Mouse (Mus musculus) natural killer cell, adult 2 months (primary cell): ENCODE results near the gene Celsr1.
A peak's percentile ranks its signal among the peaks of the same experiment; 100 is the strongest.

Experiments
- DNase-seq, 2 experiments: peaks; one replicate each; pipeline ENCODE4 v3.0.0; 2022; ENCODE audit warnings: low spot score in 2 of 2

Celsr1 gene

DNA sequence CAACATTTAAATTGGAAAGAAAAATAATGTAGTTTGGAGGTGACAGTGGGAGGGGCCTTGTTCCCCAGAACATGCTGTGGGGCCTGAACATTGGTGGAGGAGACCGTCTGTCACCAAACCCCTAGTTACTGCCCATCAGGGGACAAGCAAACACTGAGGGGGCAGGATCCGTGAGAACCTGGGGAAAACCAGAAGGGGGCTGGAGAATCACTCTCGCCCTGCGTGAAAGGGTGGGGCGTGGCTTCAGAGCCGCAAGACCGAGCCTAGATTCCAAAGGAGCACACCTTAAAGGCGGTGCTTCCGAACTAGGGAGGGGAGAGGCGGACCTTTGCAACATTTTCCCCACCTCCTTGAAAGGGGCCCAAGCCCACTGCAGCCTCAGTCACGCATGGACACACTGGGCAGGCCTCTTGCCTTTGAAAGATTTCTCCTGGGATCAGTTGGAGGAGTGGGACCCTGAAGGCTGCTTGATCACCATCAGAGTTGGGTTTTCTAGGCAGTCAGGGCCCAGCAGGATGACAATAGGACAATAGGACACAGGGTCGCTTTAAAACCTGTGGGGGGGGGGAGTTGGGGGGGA is 1.3 kb upstream of the Celsr1 start:
- DNase-seq = no peak

DNA sequence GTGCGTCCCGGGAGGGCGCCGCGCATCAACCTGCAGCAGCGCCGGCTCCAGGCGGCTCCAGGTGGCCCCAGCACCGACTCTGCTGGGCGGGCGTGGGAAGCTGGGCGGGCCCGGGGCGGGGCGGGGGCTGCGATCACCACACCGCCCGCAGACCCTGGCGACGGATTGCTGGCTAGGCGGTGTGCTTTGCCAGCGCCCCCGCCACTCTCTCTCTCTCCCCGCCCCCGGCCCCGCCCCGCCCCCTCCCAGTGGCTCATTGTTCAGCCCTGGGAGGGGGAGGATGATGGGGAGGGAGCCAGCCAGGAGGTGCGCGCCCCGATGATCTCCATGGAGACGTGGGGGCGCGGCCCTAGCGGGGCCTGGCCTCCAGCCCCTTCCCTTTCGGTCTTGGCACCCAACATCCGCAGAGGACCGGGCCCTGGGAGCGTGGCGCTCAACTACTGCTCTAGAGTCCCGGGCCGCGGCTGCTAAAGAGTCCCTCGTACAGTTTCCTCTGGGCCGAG is 495 bp upstream of the Celsr1 start:
- no peak for DNase-seq

DNA sequence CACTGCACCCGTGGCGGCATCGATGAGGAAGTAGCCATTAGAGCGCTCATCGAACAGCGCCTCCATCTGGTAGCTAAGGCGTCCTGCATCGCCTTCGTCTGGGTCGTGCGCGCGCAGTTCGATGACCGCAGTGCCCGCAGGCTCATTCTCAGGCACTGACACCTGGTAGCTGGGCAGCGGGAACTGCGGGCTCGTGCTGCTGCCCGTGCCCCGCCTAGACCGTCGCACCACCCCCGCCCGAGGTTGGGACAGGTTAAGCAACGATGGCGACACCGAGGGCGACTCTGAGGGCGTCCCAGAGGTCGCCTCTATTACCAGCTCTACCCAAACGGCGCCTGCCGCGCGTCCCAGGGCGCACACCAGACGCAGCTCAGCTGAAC is 776 bp downstream of the Celsr1 start:
- DNase-seq = no peak

DNA sequence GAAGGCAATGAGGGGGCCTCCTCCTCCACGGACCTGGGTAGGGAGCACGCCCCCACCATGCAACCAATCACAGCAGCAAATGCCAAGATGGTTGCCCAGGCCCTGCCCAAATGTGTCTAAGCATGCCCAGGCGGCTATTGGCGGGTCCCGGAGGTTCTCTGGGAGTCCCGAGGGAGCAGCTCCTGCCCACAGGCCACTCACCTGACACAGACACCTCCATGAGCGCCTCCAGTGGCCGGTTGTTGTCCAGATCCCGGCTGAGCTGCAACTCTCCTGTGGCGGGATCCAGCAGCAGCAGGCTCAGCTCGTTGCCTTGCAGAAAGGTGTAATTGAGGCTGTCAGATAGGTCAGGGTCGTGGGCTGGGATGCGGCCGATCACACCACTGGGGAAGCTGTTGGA is 3.6 kb downstream of the Celsr1 start:
- DNase-seq = no peak

DNA sequence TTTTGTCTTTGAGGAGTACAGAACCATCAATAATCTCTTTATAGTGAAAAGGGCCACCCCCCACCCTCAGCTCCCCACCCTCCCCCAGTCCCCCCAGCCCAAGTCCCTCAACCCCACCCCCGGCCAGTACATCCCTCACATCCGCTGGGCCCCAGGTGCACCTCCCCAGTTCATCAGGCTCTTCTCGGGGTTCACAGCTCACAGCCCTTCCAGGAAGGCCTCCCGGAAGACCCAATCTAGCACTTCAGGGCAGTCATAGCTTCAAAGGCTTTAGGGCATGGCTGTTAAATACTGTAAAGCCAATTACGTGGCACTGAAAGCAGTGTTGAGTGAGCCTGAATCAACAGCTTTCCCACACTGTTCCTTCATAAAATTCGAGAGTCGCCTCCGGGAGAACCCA is 5.7 kb downstream of the Celsr1 start:
- no peak for DNase-seq

DNA sequence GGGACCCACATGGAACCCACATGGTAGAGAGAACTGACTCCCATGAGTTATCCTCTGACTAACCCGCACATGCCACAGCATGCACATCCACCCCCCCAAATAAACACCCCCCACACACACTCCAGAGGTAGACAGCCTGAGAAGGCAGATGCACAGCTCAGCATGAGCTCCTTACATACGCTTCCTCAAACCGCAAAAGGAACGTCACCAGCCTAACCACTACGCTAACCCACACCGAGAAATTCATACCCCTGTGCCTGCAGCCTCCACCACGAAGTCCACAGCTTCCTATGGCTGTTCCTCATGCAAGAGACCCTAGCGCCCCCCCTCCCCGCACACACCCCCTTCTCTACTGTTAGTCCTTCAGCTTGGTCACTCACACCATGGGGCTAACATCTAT is 11.6 kb downstream of the Celsr1 start:
- no peak for DNase-seq

DNA sequence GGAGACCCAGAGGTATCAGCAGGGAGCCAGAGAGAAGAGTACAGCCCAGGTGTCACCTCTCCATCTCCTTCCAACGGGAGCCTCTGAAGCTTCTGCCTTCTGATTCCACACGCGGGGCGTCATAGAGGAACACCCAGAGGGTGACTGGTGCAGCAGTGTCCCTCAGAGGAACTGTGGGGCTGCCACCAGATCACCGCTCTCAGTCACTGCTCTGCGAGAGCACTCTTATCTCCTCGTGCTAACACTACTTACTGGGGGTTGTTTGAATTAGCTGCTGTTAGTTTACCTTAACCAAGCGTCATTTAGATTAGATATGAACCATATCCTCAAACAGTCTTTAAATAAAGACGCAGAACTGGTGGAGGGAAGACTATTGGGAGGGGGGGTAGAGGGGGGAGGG is 12.3 kb downstream of the Celsr1 start:
- DNase-seq = no peak

DNA sequence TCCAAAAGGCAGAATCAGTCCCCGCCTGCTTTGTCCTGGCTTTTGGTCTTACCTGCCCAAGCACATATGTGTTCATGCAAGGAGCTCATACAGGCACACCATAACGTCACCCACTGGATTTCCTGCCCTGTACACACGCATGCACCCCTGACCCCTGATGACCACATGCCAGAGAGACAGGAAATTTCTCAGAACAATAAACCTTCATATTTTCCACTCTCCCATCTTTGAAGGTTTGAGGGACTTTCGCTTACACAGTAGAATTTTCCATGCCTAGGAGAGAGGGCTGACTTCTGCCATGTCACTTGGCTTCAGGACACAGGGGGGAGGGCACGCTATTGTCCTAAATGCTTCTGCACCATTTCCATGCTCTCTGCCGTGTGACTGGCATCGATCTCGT is 13.6 kb downstream of the Celsr1 start:
- no peak for DNase-seq

DNA sequence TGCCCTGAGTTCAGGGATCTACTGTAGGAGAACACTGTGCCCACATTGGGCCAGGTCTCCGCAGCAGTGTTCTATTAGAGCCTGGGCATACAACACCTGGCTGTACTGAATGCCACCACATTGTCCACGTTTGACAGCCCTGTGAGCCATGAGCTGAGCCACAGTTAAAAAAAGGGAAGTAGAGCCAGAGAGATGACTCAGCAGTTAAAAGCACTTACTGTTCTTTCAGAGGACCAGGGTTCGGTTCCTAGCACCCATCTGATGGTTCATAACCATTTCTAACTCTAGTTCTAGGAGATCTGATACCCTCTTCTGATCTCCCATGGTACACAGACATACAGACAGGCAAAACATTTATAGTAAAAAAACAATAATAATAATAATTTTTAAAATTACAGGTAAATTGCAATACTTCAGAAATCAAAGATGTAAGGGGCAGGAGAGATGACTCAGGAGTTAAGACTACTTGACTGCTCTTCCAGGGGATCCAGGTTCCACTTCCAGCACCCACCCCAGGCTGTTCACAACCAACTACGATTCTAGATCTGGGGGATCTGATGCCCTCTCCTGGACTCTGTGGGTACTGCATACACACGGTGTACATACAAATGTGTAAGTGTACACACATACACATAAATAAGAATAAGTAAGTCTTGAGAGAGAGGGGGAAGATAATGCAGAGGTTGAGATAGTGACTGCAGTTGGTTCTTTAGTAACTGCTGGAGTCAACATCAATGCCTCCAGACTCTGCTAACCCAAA is 14.6 kb downstream of the Celsr1 start:
- DNase-seq = no peak

DNA sequence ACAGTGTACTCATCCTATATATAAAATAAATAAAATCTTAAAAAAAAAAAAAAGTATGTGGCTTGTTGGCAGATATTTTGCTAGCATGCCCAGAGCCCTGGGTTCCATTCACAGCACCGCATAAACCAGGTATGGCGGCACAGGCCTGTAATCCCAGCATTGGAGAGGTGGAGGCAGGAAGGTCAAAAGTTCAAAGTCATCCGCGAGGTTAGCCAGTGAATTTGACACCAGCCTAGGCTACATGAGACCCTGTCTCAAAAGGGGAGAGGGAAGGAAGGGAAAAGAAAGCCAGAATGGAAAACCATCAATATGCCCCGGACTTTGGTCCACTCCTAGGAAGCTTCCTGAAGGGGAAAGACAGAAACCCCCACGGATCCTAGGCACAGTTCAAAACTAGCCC is 16.2 kb downstream of the Celsr1 start:
- DNase-seq = no peak

DNA sequence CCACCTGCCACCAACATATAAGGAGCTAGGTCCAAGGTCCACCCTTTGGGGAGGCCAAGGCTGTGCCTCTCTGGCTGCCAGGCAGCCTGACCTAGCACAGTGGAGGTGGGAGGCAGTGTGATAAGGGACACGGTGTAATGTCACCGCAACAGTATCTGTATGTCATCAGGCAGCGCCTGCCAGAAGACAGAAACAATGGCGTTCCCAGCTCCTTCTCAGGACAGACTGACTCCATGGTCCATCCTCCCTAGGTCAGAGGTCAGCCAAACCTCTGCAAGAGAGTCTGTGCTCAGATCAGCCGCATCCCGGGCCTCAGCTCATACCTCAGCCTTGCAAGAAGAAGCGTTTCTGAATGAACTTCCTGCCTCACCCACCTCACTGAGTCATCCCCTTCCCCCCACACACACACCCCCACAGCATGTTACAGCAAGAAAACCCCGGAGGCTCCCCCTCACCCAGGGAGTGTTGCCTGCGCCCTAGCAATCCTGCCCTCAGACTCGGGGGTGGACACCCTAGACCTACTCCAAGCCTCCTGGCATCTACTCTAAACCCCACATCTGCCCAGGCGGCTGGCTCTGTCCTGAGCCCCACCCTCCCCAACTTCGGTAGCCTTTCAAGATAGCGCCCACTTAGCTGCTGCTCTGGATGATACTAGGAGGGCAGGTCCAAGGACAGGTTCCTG is 17.6 kb downstream of the Celsr1 start:
- no peak for DNase-seq

DNA sequence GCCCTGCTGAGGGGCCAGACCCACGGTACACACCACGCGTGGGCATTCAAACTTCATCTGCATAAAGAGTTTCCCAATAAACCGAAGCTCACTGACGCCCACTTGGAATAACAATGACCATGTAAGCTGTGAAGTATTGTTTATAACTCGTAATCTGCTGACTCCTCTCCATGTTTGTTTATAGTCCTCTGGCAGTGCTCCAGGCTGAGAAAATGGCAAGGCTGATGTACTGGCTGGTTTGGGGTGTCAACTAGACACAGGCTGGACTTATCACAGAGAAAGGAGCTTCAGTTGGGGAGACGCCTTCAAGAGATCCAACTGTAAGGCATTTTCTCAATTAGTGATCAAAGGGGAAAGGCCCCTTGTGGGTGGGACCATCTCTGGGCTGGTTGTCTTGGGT is 18.6 kb downstream of the Celsr1 start:
- DNase-seq = no peak

DNA sequence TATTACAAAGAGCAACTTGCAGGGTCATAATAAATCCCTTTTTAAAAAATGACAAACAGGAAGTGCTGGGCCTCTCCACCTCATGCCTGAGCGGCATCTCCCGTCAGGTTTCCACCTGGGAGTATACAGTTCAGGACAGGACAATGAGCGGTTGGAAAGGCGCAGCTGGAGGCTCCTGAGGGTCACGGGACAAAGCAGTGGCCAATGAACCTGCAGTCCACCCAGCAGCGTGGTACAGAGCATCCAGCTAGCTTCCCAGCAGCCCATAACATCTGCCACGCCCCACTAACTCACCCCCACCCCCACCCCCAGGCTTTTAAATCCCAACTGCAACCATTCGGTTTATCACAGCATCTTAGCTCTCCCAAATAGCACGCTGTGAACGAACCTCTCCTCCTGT is 19.9 kb downstream of the Celsr1 start:
- DNase-seq = no peak

DNA sequence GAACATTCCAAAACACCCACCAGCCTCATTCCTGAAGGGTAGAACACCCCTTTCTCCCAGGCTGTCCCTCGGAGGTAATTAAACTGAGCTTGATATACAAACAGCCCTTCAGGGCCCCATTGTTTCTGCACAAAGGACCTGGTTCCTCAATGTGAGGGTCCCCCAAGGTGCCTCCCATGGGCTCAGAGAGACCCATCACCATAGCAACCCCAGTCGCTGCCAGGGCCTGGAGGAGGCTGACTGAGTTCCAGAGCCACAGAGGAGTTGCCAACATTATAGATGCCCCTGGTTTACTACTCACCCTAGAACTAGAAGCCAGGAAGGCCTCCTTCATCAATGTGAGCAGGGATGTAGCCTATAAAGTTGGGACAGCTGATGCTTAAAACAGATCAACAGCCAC is 20.4 kb downstream of the Celsr1 start:
- DNase-seq = no peak

DNA sequence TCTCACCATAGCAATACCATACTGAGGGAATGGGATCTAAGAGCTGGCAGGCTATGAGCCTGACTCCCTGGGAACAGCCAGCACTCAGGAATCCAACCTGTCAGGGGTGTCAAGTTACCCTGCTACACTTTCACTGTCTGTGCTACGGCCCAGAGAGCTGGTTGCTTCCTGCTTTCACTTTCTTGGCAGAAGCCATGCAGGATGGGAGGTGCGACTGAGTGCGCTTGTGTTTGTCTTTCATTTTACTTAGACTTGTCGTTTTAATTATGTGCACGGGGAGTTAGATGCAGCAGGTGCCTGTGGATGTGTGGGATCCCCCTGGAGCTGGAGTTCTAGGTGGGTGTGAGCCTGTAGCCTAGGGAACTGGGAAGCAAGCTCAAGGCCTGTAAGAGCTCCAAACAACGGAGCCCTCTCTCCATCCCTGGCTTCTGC is 25.9 kb downstream of the Celsr1 start:
- peak in 1 of 2 experiments; percentile 42 for DNase-seq

DNA sequence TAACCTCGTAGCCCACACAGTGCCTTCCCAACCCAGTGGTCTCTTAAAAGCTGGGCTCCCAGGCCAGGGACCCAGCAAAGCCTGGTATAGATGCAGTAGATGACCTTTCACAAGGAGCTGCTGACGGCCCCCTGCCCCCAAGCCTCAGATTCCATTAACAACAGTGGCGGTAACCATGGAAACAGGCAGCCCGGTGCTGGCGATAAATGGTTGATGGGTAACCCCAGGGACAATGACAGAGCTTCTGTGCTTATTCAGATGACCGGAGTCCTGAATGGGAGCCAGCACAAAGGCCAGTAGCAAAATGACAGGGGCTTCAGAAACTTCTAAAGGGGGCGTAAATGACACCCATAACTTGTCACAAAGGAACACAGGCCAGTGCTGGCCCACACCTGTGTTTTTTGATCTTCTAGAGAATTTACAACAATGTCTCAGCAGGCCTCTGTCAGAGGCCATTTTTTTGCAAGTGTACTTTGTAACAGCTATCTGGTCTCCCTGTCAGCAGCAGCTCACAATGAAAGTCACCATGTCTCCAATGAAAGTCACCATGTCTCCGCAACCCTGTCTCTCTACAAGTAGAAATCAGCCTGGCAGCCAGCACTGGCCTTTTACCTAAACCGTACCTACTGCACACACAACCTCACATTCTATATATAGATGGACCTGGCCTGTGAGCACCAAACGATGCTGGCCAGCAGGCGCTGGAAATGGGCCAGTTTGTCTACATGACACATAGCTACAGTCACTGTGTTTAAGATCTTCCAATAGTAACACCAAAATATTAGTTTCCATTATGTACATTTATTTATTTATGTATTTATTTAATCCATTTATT is 27.7 kb downstream of the Celsr1 start:
- DNase-seq = no peak

DNA sequence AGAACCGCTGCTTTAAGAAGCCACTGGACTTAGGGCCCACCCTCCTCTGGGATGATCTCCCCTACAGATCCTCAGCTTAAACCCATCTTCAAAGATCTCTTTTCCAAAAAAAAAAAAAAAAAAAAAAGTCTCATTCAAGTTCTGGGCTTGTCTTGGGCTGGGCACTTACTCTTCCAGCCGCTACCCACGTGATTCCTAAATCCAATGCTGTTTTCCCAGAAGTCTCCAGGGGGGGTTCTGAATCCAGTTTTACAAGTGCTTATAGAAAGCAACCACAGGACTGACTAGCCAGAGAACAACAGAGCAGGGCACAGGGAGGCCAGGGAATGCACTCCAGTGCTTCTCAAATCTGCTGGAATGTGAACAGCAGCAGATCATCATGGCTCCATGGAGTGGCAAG is 29.5 kb downstream of the Celsr1 start:
- no peak for DNase-seq

DNA sequence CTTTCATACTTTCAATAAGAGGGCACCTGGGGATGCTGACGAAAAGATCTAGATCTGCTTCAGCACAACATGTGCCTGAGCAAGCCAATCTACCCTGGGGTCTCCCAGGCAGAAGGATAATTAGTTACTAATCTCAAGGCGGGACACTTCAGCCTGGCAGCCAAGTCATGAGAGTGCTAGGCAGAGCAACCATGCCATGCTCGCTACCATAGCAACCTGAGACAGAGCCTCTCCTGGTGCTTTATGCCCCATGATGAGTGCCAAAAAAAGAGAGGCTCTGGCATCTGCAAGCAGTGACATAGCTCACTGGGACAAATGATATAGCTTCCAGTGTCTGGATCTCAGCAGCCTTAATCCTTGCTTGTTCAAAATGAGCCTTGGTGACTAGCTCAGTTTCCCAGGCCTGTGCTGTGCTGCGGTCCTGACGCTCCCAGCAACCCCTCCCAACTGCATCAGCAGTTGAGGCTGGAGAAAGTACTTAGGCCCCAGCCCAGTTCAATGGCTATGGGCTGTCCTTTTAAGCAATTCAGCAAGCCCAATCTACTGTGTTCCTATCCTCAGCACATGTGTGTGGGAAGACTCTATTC is 32.8 kb downstream of the Celsr1 start:
- no peak for DNase-seq

DNA sequence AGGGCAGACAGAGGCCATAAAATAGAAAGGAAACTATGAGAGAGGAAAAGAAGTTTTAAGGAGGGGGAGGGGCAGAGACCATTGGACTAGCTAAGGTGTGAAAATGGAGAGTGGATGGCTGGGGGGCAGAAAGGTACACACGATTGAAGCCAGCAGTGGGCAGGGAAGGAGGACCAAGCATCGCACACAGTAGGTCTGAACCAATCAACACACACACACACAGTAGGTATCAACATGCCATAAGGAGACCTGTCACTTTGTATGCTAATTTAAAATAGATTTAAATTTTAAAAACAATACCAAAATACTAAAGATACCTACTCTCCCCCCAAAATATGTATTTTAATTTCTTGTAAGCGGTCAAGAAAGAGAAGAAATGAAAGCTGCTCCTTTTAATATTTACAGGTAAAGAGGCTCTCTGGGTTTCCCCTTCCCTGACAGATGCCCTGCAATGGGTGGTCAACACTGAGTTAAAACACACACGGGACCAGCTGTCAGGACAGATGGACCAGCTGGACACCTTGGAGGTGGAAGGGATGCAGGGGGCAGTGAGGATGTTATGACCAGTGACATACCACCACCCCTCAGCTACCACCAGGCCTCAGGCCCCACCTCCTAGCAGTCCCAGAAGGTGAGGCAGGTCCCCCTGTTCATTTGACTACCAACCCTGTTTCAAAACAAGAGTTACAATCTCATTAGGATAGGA is 34.9 kb downstream of the Celsr1 start:
- DNase-seq = no peak

DNA sequence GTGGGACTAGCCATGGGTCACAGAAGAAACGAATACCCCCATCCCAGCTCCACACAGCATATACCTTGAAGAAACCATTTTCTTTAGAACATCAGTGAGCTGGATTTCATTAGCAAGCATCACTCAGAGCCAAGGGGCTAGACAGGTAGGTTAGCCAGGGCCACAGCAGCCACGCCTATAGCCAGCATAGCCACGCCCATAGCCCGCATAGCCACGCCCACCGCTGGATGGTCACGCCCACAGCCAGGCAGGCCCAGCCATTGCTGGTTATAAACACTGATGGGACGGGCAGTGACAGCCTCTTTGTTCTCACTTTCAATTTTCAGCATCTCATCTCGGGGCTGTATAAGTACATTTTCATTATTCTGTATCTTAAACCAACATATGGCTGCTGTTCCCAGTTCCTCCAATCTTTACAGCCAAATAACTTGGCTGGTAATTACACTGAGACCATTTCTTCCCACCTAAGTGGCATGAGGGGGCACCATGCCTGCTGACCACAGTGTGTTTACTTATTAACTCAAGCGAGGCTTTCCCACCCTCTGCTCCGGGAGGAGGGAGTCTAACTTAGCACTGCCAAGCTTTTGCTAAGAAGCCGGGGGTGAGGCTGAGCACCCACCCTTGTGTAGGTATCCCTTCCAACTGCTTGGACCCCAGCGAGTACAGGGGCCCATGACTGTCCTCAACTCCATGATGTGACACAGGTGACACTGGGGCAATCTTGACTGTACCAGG is 37.4 kb downstream of the Celsr1 start:
- DNase-seq = no peak
